Mouse (Mus musculus) neural tube, postnatal 0 days (tissue): Measurements from ENCODE around the gene Prl8a6. TPM values are rescaled to one million over a fixed set of nuclear protein-coding genes. Genes with fewer than 3 reads are reported as not detected.

Source experiments
- polyA plus RNA-seq: library from polyadenylated mRNA; unstranded; fragments of >200 nt; fragmentation: Nextera tagmentation; extraction: Ambion mirVana; gene quantifications from 2 replicates; pipeline ENCODE4 v1.2.1, GENCODE M21; 2015

Prl8a6 gene
- not detected in 2 replicates for polyA plus RNA-seq

DNA sequence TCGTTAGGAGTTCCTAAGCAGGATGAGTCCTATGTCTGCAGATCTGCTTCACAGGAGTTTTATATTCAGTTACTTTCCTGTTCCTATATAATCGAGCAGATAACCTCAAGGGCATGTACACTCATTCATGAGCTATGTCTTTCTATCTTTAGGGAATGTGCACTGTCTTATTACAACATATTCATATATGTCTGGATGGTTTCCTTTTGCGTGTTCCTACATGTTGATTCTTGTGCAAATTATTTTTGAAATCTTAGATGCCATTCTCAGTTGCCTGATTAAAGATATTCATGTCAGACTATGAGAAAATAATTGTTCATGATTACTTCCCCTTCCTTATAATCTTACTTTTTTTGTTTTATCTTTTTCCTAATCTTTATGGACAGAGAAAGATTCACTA lies at the start of gene Prl8a6:
TSS of gene Prl8a6 (minus strand) at position 101 of the 400 bp plus-strand sequence.

DNA sequence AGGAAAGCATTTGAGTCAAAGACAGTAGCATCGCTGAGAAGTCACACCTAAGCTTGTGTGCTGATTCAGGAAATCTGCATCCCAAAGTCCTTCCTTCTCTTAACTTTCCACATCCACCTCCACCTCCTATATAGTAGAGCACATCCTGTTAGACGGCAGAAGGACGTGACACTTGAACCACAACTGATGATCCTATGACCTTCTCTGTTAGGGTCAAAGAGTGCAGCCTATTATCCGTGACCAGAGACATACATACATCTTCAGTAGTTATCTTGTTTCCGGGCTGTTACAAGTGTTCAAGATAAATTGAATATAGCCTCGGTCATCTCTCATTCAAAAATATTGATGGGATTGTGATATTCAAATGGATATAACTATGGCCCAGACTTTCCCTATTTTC lies 47.7 kb downstream of the Prl8a6 start, which contains the start of gene Prl2b1:
TSS of gene Prl2b1 (minus strand) at position 101 of the 400 bp plus-strand sequence.

Other genes with a start within 250 kb of the Prl8a6 start
- gene Prl3c1, start 242.0 kb downstream of the Prl8a6 start, polyA plus RNA-seq = not detected in 2 replicates
- gene Prl3b1, start 196.8 kb downstream of the Prl8a6 start, polyA plus RNA-seq = not detected in 2 replicates
- not detected in 2 replicates for gene Prl3a1, start 179.3 kb downstream of the Prl8a6 start, polyA plus RNA-seq
- not detected in 2 replicates for gene Prl6a1, start 126.1 kb downstream of the Prl8a6 start, polyA plus RNA-seq
- not detected in 2 replicates for gene Prl8a2, start 93.0 kb downstream of the Prl8a6 start, polyA plus RNA-seq
- gene Prl2b1, start 47.8 kb downstream of the Prl8a6 start, polyA plus RNA-seq = not detected in 2 replicates
- not detected in 2 replicates for gene Prl8a8, start 74.5 kb upstream of the Prl8a6 start, polyA plus RNA-seq
- not detected in 2 replicates for gene Prl8a9, start 125.9 kb upstream of the Prl8a6 start, polyA plus RNA-seq
- gene Prl8a1, start 143.5 kb upstream of the Prl8a6 start, polyA plus RNA-seq = not detected in 2 replicates
- not detected in 2 replicates for gene Prl7b1, start 171.9 kb upstream of the Prl8a6 start, polyA plus RNA-seq
- not detected in 2 replicates for gene Prl7a1, start 203.8 kb upstream of the Prl8a6 start, polyA plus RNA-seq
- gene Prl7a2, start 229.3 kb upstream of the Prl8a6 start, polyA plus RNA-seq = not detected in 2 replicates